Mouse (Mus musculus): Measurements from ENCODE around the gene Flt3. TPM values are rescaled to one million over a fixed set of nuclear protein-coding genes. Genes with fewer than 3 reads are reported as not detected.

Gene Flt3
- polyA plus RNA-seq, 2 experiments: 0.21 to 0.28 TPM

GRCm38 (mm10) chr5:147408731-147409130, 8.4 kb upstream of the Flt3 start:
- no peak for TF ChIP-seq POLR2A (IDR thresholded peaks at IDR 0.05; ENCODE audit: borderline replicate concordance, extremely low read depth, insufficient read depth, insufficient read length)
- ATAC-seq (ENCODE audit: low FRiP score, low read depth) (no peak), DNase-seq (ENCODE audit: low spot score) (no peak)
- Histone ChIP-seq H3K36me3 (ENCODE audit: control insufficient read depth, insufficient read depth, low read length) (no peaks in the 10 kb centered on the region), H3K9me3 (ENCODE audit: control insufficient read depth, low read length) (no peaks in the 10 kb centered on the region), H3K27ac (replicated peaks; ENCODE audit: low read depth, low read length) (no peak overlapping the region), H3K9ac (ENCODE audit: low read depth, low read length, severe bottlenecking) (no peak overlapping the region), H3K4me2 (replicated peaks; ENCODE audit: low read depth, low read length, severe bottlenecking) (no peak overlapping the region), H3K4me1 (ENCODE audit: control insufficient read depth, insufficient read depth, low read length) (no peaks in the 10 kb centered on the region), H3K27me3 (ENCODE audit: control insufficient read depth, insufficient read depth, low read length) (no peaks in the 10 kb centered on the region), H3K4me3 (replicated peaks; ENCODE audit: low read length) (no peak overlapping the region)
- 65% methylated on average over 29 of the region's 29 CpGs for whole genome bisulfite sequencing

GRCm38 (mm10) chr5:147406135-147406534, 5.8 kb upstream of the Flt3 start:
- Histone ChIP-seq H3K9ac (ENCODE audit: low read depth, low read length, severe bottlenecking) (no peak overlapping the region), H3K27me3 (ENCODE audit: control insufficient read depth, insufficient read depth, low read length) (peaks cover 10% of the 10 kb centered on the region), H3K4me3 (replicated peaks; ENCODE audit: low read length) (no peak overlapping the region), H3K9me3 (ENCODE audit: control insufficient read depth, low read length) (no peaks in the 10 kb centered on the region), H3K4me1 (ENCODE audit: control insufficient read depth, insufficient read depth, low read length) (no peaks in the 10 kb centered on the region), H3K36me3 (ENCODE audit: control insufficient read depth, insufficient read depth, low read length) (no peaks in the 10 kb centered on the region), H3K27ac (replicated peaks; ENCODE audit: low read depth, low read length) (no peak overlapping the region), H3K4me2 (replicated peaks; ENCODE audit: low read depth, low read length, severe bottlenecking) (no peak overlapping the region)
- no peak for ATAC-seq (ENCODE audit: low FRiP score, low read depth)
- TF ChIP-seq POLR2A (IDR thresholded peaks at IDR 0.05; ENCODE audit: borderline replicate concordance, extremely low read depth, insufficient read depth, insufficient read length): no peak
- DNase-seq (ENCODE audit: low spot score): no peak
- WGBS: 81% methylated on average over 5 of the region's 5 CpGs

GRCm38 (mm10) chr5:147402505-147402904, 2.2 kb upstream of the Flt3 start:
- H3K27me3 ChIP-seq (ENCODE audit: control insufficient read depth, insufficient read depth, low read length): peaks cover 39% of the 10 kb centered on the region
- ATAC-seq (ENCODE audit: low FRiP score, low read depth): no peak
- no peak overlapping the region for H3K27ac ChIP-seq (replicated peaks; ENCODE audit: low read depth, low read length)
- 0 out of 2 replicates have a peak, but pooled peaks cover 4% of the 10 kb centered on the region for H3K4me1 ChIP-seq (ENCODE audit: control insufficient read depth, insufficient read depth, low read length)
- 19% methylated on average over 5 of the region's 5 CpGs for WGBS
- no peak for TF ChIP-seq POLR2A (IDR thresholded peaks at IDR 0.05; ENCODE audit: borderline replicate concordance, extremely low read depth, insufficient read depth, insufficient read length)
- H3K9me3 ChIP-seq (ENCODE audit: control insufficient read depth, low read length): no peaks in the 10 kb centered on the region
- peak; percentile 47 for DNase-seq (ENCODE audit: low spot score)
- H3K36me3 ChIP-seq (ENCODE audit: control insufficient read depth, insufficient read depth, low read length): no peaks in the 10 kb centered on the region
- H3K9ac ChIP-seq (ENCODE audit: low read depth, low read length, severe bottlenecking): no peak overlapping the region
- H3K4me2 ChIP-seq (replicated peaks; ENCODE audit: low read depth, low read length, severe bottlenecking): no peak overlapping the region
- H3K4me3 ChIP-seq (replicated peaks; ENCODE audit: low read length): no peak overlapping the region

GRCm38 (mm10) chr5:147401024-147401423, 735 bp upstream of the Flt3 start:
- no peaks in the 10 kb centered on the region for H3K9me3 ChIP-seq (ENCODE audit: control insufficient read depth, low read length)
- peaks cover 39% of the 10 kb centered on the region for H3K27me3 ChIP-seq (ENCODE audit: control insufficient read depth, insufficient read depth, low read length)
- H3K4me1 ChIP-seq (ENCODE audit: control insufficient read depth, insufficient read depth, low read length): 0 out of 2 replicates have a peak, but pooled peaks cover 4% of the 10 kb centered on the region
- H3K9ac ChIP-seq (ENCODE audit: low read depth, low read length, severe bottlenecking): no peak overlapping the region
- no peak overlapping the region for H3K27ac ChIP-seq (replicated peaks; ENCODE audit: low read depth, low read length)
- H3K4me3 ChIP-seq (replicated peaks; ENCODE audit: low read length): no peak overlapping the region
- H3K4me2 ChIP-seq (replicated peaks; ENCODE audit: low read depth, low read length, severe bottlenecking): no peak overlapping the region
- DNase-seq (ENCODE audit: low spot score) (no peak), ATAC-seq (ENCODE audit: low FRiP score, low read depth) (no peak)
- TF ChIP-seq POLR2A (IDR thresholded peaks at IDR 0.05; ENCODE audit: borderline replicate concordance, extremely low read depth, insufficient read depth, insufficient read length): no peak
- H3K36me3 ChIP-seq (ENCODE audit: control insufficient read depth, insufficient read depth, low read length): no peaks in the 10 kb centered on the region
- 23% methylated on average over 11 of the region's 11 CpGs for WGBS

GRCm38 (mm10) chr5:147400505-147400979, 253 bp upstream of the Flt3 start:
- 3% methylated on average over 17 of the region's 17 CpGs for WGBS
- ATAC-seq (ENCODE audit: low FRiP score, low read depth): no peak
- Histone ChIP-seq H3K4me3 (replicated peaks; ENCODE audit: low read length) (peak overlapping the region; percentile 41), H3K36me3 (ENCODE audit: control insufficient read depth, insufficient read depth, low read length) (no peaks in the 10 kb centered on the region), H3K4me2 (replicated peaks; ENCODE audit: low read depth, low read length, severe bottlenecking) (peak overlapping the region; percentile 71), H3K9me3 (ENCODE audit: control insufficient read depth, low read length) (no peaks in the 10 kb centered on the region), H3K9ac (ENCODE audit: low read depth, low read length, severe bottlenecking) (0 out of 2 replicates have a peak overlapping the region, but pooled peaks have one; percentile 4), H3K27ac (replicated peaks; ENCODE audit: low read depth, low read length) (no peak overlapping the region), H3K4me1 (ENCODE audit: control insufficient read depth, insufficient read depth, low read length) (0 out of 2 replicates have a peak, but pooled peaks cover 4% of the 10 kb centered on the region), H3K27me3 (ENCODE audit: control insufficient read depth, insufficient read depth, low read length) (peaks cover 39% of the 10 kb centered on the region)
- DNase-seq (ENCODE audit: low spot score): no peak
- no peak for TF ChIP-seq POLR2A (IDR thresholded peaks at IDR 0.05; ENCODE audit: borderline replicate concordance, extremely low read depth, insufficient read depth, insufficient read length)

Data from limb, embryonic 14.5 days (tissue).